Mouse (Mus musculus): ENCODE data around the gene Padi3. TPM values are rescaled to one million over a fixed set of nuclear protein-coding genes. Genes with fewer than 3 reads are reported as not detected.

The Padi3 gene
- polyA plus RNA-seq (2016; fragmentation: Nextera tagmentation; extraction: Ambion mirVana), result 0.05 TPM in 1 of 2 replicates, not detected in the other

GRCm38 (mm10) chr4:140810458-140811260, at the start of gene Padi3:
Gene Padi3 (minus strand): TSS chr4:140810648.
- peaks cover 22% of the 10 kb centered on the region; the same call in 1 of the 2 replicates for H3K4me1 ChIP-seq
- WGBS, result 74% methylated on average over 16 of the region's 16 CpGs
- no peak within 1 kb of the TSS for H3K9ac ChIP-seq (replicated peaks)
- H3K27ac ChIP-seq (replicated peaks), result no peak within 1 kb of the TSS
- H3K9me3 ChIP-seq, result no peaks in the 10 kb centered on the region
- no peak for ATAC-seq (ENCODE audit: low FRiP score, low read depth)
- H3K4me3 ChIP-seq, result no peak within 1 kb of the TSS
- H3K27me3 ChIP-seq, result peaks cover 36% of the 10 kb centered on the region
- H3K36me3 ChIP-seq, result no peaks in the 10 kb centered on the region
- no peak within 1 kb of the TSS for H3K4me2 ChIP-seq (replicated peaks)

- WGBS, result 79% methylated on average over 11 of the region's 11 CpGs
- Histone ChIP-seq H3K36me3 (no peaks in the 10 kb centered on the region), H3K27me3 (no peaks in the 10 kb centered on the region), H3K9ac (replicated peaks) (no peak overlapping the region), H3K4me3 (no peak overlapping the region), H3K4me1 (no peaks in the 10 kb centered on the region), H3K9me3 (no peaks in the 10 kb centered on the region), H3K27ac (replicated peaks) (no peak overlapping the region), H3K4me2 (replicated peaks) (no peak overlapping the region)
- no peak for ATAC-seq (ENCODE audit: low FRiP score, low read depth)
Measured at GRCm38 (mm10) chr4:140859291-140859690, 48.8 kb upstream of the Padi3 start.

- 85% methylated on average over 7 of the region's 7 CpGs for WGBS
- ATAC-seq (ENCODE audit: low FRiP score, low read depth), result no peak
- Histone ChIP-seq H3K4me3 (no peak overlapping the region), H3K27me3 (no peaks in the 10 kb centered on the region), H3K9me3 (no peaks in the 10 kb centered on the region), H3K4me2 (replicated peaks) (no peak overlapping the region), H3K9ac (replicated peaks) (no peak overlapping the region), H3K36me3 (no peaks in the 10 kb centered on the region), H3K27ac (replicated peaks) (no peak overlapping the region), H3K4me1 (no peaks in the 10 kb centered on the region)
Measured at GRCm38 (mm10) chr4:140857813-140858212, 47.4 kb upstream of the Padi3 start.

GRCm38 (mm10) chr4:140857041-140857440, 46.6 kb upstream of the Padi3 start:
- Histone ChIP-seq H3K9ac (replicated peaks) (no peak overlapping the region), H3K4me2 (replicated peaks) (no peak overlapping the region), H3K4me1 (no peaks in the 10 kb centered on the region), H3K27ac (replicated peaks) (no peak overlapping the region), H3K9me3 (no peaks in the 10 kb centered on the region), H3K36me3 (no peaks in the 10 kb centered on the region), H3K4me3 (no peak overlapping the region), H3K27me3 (no peaks in the 10 kb centered on the region)
- 83% methylated on average over 5 of the region's 5 CpGs for WGBS
- ATAC-seq (ENCODE audit: low FRiP score, low read depth), result no peak

- no peaks in the 10 kb centered on the region for H3K36me3 ChIP-seq
- no peaks in the 10 kb centered on the region for H3K27me3 ChIP-seq
- H3K4me3 ChIP-seq, result no peak overlapping the region
- no peak for ATAC-seq (ENCODE audit: low FRiP score, low read depth)
- WGBS, result 82% methylated on average over 10 of the region's 10 CpGs
- no peaks in the 10 kb centered on the region for H3K4me1 ChIP-seq
- H3K4me2 ChIP-seq (replicated peaks), result no peak overlapping the region
- no peak overlapping the region for H3K27ac ChIP-seq (replicated peaks)
- no peaks in the 10 kb centered on the region for H3K9me3 ChIP-seq
- no peak overlapping the region for H3K9ac ChIP-seq (replicated peaks)
Measured at GRCm38 (mm10) chr4:140855151-140855550, 44.7 kb upstream of the Padi3 start.

GRCm38 (mm10) chr4:140854455-140854864, 44.0 kb upstream of the Padi3 start:
- H3K4me1 ChIP-seq, result no peaks in the 10 kb centered on the region
- H3K36me3 ChIP-seq, result no peaks in the 10 kb centered on the region
- no peak overlapping the region for H3K4me3 ChIP-seq
- no peak overlapping the region for H3K27ac ChIP-seq (replicated peaks)
- no peak for ATAC-seq (ENCODE audit: low FRiP score, low read depth)
- no peaks in the 10 kb centered on the region for H3K27me3 ChIP-seq
- no peak overlapping the region for H3K4me2 ChIP-seq (replicated peaks)
- WGBS, result 79% methylated on average over 10 of the region's 10 CpGs
- no peaks in the 10 kb centered on the region for H3K9me3 ChIP-seq
- no peak overlapping the region for H3K9ac ChIP-seq (replicated peaks)

- no peaks in the 10 kb centered on the region for H3K27me3 ChIP-seq
- no peak overlapping the region for H3K4me3 ChIP-seq
- H3K4me2 ChIP-seq (replicated peaks), result no peak overlapping the region
- no peak overlapping the region for H3K9ac ChIP-seq (replicated peaks)
- WGBS, result 52% methylated on average over 8 of the region's 8 CpGs
- no peaks in the 10 kb centered on the region for H3K9me3 ChIP-seq
- no peaks in the 10 kb centered on the region for H3K4me1 ChIP-seq
- ATAC-seq (ENCODE audit: low FRiP score, low read depth), result no peak
- H3K27ac ChIP-seq (replicated peaks), result no peak overlapping the region
- H3K36me3 ChIP-seq, result no peaks in the 10 kb centered on the region
Measured at GRCm38 (mm10) chr4:140853626-140854025, 43.2 kb upstream of the Padi3 start.

GRCm38 (mm10) chr4:140849310-140849709, 38.9 kb upstream of the Padi3 start:
- Histone ChIP-seq H3K4me2 (replicated peaks) (no peak overlapping the region), H3K27ac (replicated peaks) (no peak overlapping the region), H3K4me1 (peaks cover 6% of the 10 kb centered on the region; the same call in 1 of the 2 replicates), H3K9ac (replicated peaks) (no peak overlapping the region), H3K4me3 (no peak overlapping the region), H3K36me3 (no peaks in the 10 kb centered on the region), H3K27me3 (0 out of 2 replicates have a peak, but pooled peaks cover 2% of the 10 kb centered on the region), H3K9me3 (no peaks in the 10 kb centered on the region)
- 81% methylated on average over 11 of the region's 11 CpGs for WGBS
- no peak for ATAC-seq (ENCODE audit: low FRiP score, low read depth)

- Histone ChIP-seq H3K27me3 (0 out of 2 replicates have a peak, but pooled peaks cover 2% of the 10 kb centered on the region), H3K27ac (replicated peaks) (no peak within 1 kb of the TSS), H3K36me3 (no peaks in the 10 kb centered on the region), H3K9me3 (no peaks in the 10 kb centered on the region), H3K4me2 (replicated peaks) (no peak within 1 kb of the TSS), H3K9ac (replicated peaks) (no peak within 1 kb of the TSS), H3K4me3 (no peak within 1 kb of the TSS), H3K4me1 (peaks cover 17% of the 10 kb centered on the region)
- WGBS, result 79% methylated on average over 6 of the region's 6 CpGs
- no peak for ATAC-seq (ENCODE audit: low FRiP score, low read depth)
Measured at GRCm38 (mm10) chr4:140845666-140846065, 35.2 kb upstream of the Padi3 start, which contains the start of gene Padi1. Gene Padi1 (minus strand): TSS chr4:140845778.

GRCm38 (mm10) chr4:140844991-140845390, 34.5 kb upstream of the Padi3 start:
- H3K4me2 ChIP-seq (replicated peaks), result no peak overlapping the region
- no peaks in the 10 kb centered on the region for H3K9me3 ChIP-seq
- H3K36me3 ChIP-seq, result no peaks in the 10 kb centered on the region
- no peak overlapping the region for H3K9ac ChIP-seq (replicated peaks)
- H3K27ac ChIP-seq (replicated peaks), result no peak overlapping the region
- H3K4me3 ChIP-seq, result no peak overlapping the region
- H3K27me3 ChIP-seq, result 0 out of 2 replicates have a peak, but pooled peaks cover 2% of the 10 kb centered on the region
- H3K4me1 ChIP-seq, result peaks cover 17% of the 10 kb centered on the region
- WGBS, result 57% methylated on average over 4 of the region's 4 CpGs
- no peak for ATAC-seq (ENCODE audit: low FRiP score, low read depth)

GRCm38 (mm10) chr4:140843670-140844280, 33.3 kb upstream of the Padi3 start:
- peaks cover 17% of the 10 kb centered on the region for H3K4me1 ChIP-seq
- no peak overlapping the region for H3K4me2 ChIP-seq (replicated peaks)
- 78% methylated on average over 15 of the region's 15 CpGs for WGBS
- no peak for ATAC-seq (ENCODE audit: low FRiP score, low read depth)
- no peak overlapping the region for H3K27ac ChIP-seq (replicated peaks)
- H3K9me3 ChIP-seq, result no peaks in the 10 kb centered on the region
- H3K4me3 ChIP-seq, result no peak overlapping the region
- H3K36me3 ChIP-seq, result no peaks in the 10 kb centered on the region
- H3K27me3 ChIP-seq, result 0 out of 2 replicates have a peak, but pooled peaks cover 2% of the 10 kb centered on the region
- no peak overlapping the region for H3K9ac ChIP-seq (replicated peaks)

- WGBS, result 71% methylated on average over 1 of the region's 1 CpGs
- no peak overlapping the region for H3K27ac ChIP-seq (replicated peaks)
- ATAC-seq (ENCODE audit: low FRiP score, low read depth), result no peak
- H3K4me3 ChIP-seq, result no peak overlapping the region
- no peaks in the 10 kb centered on the region for H3K9me3 ChIP-seq
- H3K27me3 ChIP-seq, result 0 out of 2 replicates have a peak, but pooled peaks cover 4% of the 10 kb centered on the region
- peaks cover 17% of the 10 kb centered on the region for H3K4me1 ChIP-seq
- H3K4me2 ChIP-seq (replicated peaks), result no peak overlapping the region
- H3K36me3 ChIP-seq, result no peaks in the 10 kb centered on the region
- H3K9ac ChIP-seq (replicated peaks), result no peak overlapping the region
Measured at GRCm38 (mm10) chr4:140842909-140843308, 32.5 kb upstream of the Padi3 start.

Data from midbrain, embryonic 12.5 days (tissue).